Mouse (Mus musculus): ENCODE measurements around the gene Ifnar2.

Ifnar2 gene

DNA sequence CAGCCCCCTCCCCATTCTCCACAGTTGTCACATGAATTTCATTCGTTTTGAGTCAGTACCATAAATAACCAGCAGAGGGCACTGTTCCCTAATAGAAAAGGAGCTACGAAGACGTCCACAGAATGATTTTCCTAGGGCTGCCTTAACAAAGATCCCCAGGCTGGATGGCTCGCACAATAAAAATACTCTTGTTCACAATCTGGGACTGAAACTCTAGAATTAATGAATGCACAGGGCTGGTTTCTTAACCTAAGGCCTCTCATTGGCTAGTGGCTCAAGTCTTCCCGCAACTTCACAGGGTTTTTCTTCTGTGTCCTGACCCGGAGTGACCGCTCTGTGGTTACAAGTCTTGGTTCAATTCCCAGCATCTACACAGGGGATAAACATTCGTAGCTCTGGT, 14.0 kb upstream of the Ifnar2 start:
- DNase-seq (ENCODE audit: low spot score): peak; percentile 60

GRCm38 (mm10) chr16:91359531-91359930, 13.1 kb upstream of the Ifnar2 start:
- DNase-seq (ENCODE audit: low spot score): no peak

DNA sequence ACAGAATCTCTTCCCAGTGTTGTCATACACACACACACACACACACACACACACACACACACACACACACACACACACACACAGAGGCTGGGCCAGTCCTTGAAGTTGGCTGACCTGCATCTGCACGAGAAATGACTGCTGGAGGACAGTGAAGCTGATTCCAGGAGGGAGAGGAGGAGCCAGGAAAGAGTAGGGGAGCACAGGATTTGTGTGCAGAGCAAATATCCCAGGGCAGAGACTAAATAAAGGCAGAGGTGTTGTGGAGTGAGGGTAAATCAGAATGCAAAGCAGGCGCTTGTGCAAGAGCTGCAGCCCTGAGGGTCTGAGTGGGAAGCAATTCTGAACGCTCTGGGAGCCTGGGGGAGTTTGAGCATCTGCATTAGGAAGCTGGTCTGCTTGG, 12.4 kb upstream of the Ifnar2 start:
- no peak for DNase-seq (ENCODE audit: low spot score)

DNA sequence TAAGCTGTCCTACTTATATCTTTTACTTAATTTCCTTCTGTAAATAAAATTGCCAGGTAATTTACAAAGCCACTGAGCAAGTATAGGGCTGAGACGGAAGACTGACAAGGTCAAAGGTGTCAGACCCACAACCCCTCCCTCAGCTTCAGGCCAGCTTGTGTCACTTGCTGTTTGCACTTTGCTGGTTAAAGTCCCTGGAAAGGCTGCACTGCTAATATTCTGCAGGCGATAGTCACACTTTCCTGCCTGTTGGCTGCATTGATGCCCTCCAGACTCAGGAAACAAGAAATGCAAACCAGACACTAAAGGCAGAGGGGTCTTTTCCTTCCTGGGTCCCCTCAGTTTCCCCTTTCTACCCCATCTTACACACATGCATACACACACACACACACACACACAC, 10.6 kb upstream of the Ifnar2 start:
- DNase-seq (ENCODE audit: low spot score): no peak

DNA sequence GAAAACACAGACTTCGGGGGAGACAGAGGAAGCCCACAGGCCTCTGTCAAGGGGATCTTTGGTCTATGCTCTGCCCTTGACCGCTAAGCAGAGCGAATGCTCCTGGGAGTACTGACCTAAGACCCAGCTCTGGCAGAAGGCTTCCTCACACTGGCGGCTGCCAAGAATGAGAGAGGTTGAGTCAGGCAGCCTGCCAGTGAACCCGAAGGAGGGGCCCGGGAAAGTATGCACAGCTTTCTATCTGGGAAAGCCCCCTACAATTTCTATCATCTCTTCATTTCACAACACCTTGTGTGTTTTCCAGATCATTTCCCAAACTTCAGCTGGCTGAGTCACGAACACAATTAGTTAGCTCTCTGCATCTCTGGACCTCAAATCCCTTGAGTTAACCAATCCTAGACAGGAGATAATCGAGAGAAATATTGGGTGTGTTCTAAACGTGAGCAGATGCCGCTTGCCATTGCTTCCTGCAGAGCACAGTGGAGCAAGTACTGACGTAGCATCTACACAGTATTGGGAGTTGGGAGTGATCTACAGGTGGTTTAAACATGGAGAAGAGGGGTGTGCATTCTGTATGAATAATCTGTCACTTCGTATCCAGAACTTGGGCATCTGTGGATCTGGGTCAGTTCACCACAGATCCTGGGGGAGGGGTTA, 9.8 kb upstream of the Ifnar2 start:
- peak; percentile 66 for DNase-seq (ENCODE audit: low spot score)

GRCm38 (mm10) chr16:91363483-91363882, 9.1 kb upstream of the Ifnar2 start:
- no peak for DNase-seq (ENCODE audit: low spot score)

DNA sequence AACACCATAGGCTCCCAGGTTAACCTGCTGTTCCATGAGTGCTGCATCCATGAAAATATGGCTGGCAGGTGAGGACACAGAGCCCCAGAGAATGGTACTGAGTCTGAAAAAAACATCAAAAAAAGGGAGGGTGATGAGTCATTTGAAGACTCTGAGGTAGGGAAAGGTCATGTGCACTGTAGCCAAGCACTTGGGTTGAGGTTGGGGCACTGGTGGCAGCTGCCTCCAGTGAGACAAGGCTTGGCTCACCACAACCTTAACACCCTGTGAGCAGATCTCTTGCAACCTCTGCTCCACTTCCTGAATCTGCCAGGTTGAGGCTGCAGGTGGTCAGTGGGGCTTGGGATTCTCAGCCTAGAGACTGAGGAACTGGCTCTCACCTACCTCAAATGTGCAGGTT, 6.0 kb upstream of the Ifnar2 start:
- no peak for DNase-seq (ENCODE audit: low spot score)

GRCm38 (mm10) chr16:91367066-91367465, 5.5 kb upstream of the Ifnar2 start:
- DNase-seq (ENCODE audit: low spot score): no peak

- DNase-seq (ENCODE audit: low spot score): no peak
Measured at GRCm38 (mm10) chr16:91373473-91374252, 1.1 kb downstream of the Ifnar2 start.

DNA sequence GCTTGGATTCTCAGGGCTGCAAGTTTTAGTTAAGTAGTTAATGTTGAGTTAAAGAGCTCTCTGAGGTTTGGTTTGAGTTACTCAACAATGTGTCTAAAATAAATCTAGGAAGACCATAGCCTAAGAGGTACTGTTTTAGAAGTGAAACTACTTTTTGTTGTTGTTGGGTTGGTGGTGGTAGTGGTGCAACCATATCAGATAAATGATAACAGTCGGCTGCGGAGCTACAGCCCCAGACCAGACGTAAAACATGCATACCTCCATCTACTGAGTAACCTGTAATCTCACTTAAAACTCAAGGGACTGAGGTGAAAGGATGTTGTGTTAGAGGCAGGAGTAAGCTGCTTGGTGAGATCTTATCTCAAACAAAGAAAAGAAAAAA, 1.7 kb downstream of the Ifnar2 start:
- no peak for DNase-seq (ENCODE audit: low spot score)

DNA sequence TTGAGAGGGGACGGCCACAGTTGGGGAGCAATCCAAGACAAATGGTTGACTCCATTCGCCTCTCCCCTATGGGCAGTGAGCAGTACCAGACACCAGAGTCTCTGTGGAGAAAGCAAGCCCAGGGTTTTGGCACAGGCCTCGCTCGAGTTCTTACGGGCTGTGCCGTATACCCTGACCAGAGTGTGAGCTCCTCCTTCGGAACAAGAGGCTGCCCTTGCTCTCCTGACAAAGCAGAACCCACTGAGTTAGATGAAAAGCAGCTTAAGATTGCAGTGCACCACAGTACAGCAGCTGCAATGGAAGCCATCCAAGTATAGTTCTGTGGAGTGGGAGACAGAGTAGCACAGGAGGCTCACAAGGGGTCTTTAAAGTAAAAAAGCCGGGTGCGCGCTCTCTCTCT, 4.1 kb downstream of the Ifnar2 start:
- no peak for DNase-seq (ENCODE audit: low spot score)

DNA sequence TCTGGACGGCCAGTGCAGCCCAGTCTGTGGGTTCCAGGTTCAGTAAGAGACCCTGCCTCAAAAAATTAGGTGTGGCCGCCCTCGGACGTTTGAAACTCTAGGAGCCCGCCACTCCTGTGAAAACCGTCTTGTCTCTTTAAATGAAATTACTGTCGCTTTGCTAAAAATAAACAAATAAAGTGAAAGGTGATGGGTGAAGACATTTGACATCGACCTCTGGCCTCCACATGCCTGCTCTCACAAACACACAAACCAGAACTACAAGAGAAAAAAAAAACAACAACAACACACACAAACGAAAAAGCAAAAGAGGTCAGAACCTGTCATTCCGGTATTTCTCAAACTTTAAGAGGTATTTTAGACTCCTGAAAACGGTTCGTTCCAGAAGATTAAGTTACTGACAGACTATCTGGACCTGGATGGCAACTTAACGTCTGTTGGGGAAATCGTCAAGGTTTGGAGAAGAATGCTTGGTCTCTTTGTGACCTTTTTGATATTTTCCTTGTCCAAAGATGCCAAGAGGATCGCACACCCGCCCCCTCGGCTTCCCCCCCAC, 5.9 kb downstream of the Ifnar2 start:
- DNase-seq (ENCODE audit: low spot score): no peak

GRCm38 (mm10) chr16:91378991-91379390, 6.4 kb downstream of the Ifnar2 start:
- no peak for DNase-seq (ENCODE audit: low spot score)

DNA sequence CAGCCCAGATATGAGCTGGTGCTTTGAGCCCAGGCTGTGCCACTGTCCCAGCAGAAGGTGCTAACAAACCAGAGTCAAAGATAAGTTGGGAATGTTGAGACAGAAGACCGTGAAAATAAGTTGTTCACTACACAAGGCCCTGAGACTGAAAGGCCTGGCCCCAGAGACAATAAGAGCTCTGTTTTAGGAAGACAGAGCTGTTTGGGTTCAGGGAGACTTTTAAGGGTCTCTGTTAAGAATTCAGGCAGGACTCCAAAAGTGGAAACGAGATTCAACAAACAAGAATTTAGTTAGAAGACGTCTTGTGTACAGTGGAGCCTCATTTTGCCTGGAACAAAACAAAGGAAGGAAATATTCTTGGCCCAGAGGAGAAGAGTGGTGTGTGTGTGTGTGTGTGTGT, 6.8 kb downstream of the Ifnar2 start:
- no peak for DNase-seq (ENCODE audit: low spot score)

GRCm38 (mm10) chr16:91380151-91380550, 7.6 kb downstream of the Ifnar2 start:
- DNase-seq (ENCODE audit: low spot score): no peak

- DNase-seq (ENCODE audit: low spot score): no peak
Measured at GRCm38 (mm10) chr16:91381606-91382005, 9.0 kb downstream of the Ifnar2 start.

- no peak for DNase-seq (ENCODE audit: low spot score)
Measured at GRCm38 (mm10) chr16:91382261-91382790, 9.7 kb downstream of the Ifnar2 start.

GRCm38 (mm10) chr16:91384221-91384620, 11.6 kb downstream of the Ifnar2 start:
- no peak for DNase-seq (ENCODE audit: low spot score)

DNA sequence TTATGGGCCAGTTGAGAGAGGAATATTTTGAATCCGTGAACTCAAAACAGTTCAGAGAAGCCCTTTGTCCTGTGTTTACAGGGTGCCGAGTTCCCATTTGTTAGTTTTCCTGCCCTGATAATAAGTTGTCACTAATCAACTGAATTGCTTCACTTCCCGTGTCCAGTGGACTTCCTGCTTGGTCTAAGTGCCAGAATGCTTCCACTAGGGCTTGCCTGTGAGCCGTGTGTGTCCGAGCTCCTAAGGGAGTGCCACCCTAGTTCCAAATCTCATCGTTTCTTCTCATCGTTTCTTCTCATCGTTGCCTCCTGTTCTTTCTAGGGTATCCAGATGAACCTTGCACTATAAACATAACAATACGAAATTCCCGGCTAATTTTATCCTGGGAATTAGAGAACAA, 13.0 kb downstream of the Ifnar2 start:
- DNase-seq (ENCODE audit: low spot score): no peak

DNA sequence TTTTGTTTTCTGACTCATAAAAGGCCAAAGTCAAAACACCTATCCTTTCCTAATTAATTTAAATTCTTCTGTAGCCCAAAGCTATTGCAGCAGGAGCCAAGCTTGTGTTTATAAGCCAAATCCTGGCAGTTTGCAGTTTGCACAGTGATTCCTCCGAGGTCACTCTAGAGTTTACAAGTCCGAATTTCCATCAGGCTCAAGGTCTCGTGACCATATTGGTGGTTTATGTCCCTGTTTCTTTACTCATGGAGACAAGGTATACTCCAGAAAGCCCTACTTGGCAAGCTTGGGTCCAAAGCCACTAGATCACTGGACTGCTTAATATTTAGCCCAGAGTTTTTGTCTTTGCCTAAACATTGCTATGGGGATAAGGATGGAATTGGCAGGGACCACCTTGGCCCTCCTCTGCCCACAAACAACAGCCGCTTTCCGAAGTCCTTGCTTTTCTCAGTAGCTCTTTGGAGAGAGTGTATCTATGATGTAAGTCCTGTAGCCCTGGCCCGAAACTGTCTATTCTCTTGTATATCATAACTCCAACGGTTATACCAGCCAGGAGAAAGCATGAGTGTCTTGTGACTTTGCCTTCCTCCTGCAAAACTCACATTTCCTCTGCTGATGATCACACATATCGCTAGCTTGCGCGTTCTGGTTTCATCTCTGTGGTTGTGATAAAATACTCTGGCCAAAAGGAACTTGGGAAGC, 14.0 kb downstream of the Ifnar2 start:
- no peak for DNase-seq (ENCODE audit: low spot score)

GRCm38 (mm10) chr16:91387121-91387486, 14.5 kb downstream of the Ifnar2 start:
- DNase-seq (ENCODE audit: low spot score): no peak

DNA sequence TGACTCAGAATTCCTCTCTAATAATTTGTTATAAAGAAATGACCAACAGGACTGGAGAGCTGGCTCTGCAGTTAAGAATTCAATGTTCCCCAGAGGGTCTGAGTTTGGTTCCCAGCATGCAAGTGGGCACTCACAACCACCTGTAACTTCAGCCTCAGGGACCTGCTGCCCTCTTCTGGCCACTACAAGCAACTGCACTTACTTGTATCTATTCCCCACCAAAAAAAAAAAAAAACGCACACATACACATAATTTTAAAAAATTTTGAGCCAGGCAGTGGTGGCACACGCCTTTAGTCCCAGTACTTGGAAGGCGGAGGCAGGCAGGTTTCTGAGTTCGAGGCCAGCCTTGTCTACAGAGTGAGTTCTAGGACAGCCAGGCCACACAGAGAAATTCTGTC, 17.5 kb downstream of the Ifnar2 start:
- DNase-seq (ENCODE audit: low spot score): no peak

DNA sequence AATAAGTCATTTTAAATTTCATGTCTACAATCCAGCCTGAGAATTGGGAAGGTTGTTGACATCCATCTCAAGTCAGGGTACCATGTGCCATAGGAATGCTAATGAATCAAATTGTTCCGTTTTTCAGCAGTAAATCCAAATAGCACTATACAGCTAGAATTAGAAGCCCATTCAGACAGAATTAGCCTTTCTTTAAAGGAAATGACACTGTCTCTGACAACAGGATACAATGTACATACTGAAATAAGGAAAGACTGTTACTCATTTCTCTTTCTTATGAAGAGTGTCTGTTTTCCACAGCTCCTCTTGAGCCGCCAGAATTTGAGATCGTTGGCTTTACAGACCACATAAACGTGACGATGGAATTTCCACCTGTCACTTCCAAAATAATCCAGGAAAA, 18.8 kb downstream of the Ifnar2 start, which contains the start of gene Gm21970:
Gene Gm21970 (plus strand): TSS at position 301 of the 400 bp plus-strand sequence.
- DNase-seq (ENCODE audit: low spot score): no peak
